Mouse (Mus musculus): ENCODE measurements around the gene Sh3bp5l. TPM values are rescaled to one million over a fixed set of nuclear protein-coding genes. Genes with fewer than 3 reads are reported as not detected.
A peak's percentile ranks its signal among the peaks of the same experiment; 100 is the strongest.

The Sh3bp5l gene
- polyA plus RNA-seq, 1 experiment from 2014 or later = 11.0 TPM

- peak overlapping the region; percentile 82 for H3K4me3 ChIP-seq (ENCODE audit: low read depth, low read length)
- no peaks in the 10 kb centered on the region for H3K27me3 ChIP-seq (ENCODE audit: insufficient read depth, low read length)
- H3K4me2 ChIP-seq (ENCODE audit: low read depth, low read length) = peak overlapping the region; percentile 88
- H3K36me3 ChIP-seq (replicated peaks; ENCODE audit: insufficient read depth, low read length) = peaks cover 16% of the 10 kb centered on the region
- H3K27ac ChIP-seq (ENCODE audit: low read depth) = peak overlapping the region; percentile 78
- WGBS (ENCODE audit: insufficient replicate concordance) = 1% methylated on average over 21 of the region's 21 CpGs
- peak; percentile 41 for ATAC-seq
- H3K9ac ChIP-seq (replicated peaks) = peak overlapping the region; percentile 89
- H3K4me1 ChIP-seq (ENCODE audit: insufficient read depth) = peaks cover 26% of the 10 kb centered on the region
- DNase-seq = no peak
- no peaks in the 10 kb centered on the region for H3K9me3 ChIP-seq (ENCODE audit: low read length)
- TF ChIP-seq CTCF (IDR thresholded peaks at IDR 0.05; ENCODE audit: low read depth) (0 out of 2 replicates have a peak, but pooled peaks have one; percentile 4), EP300 (IDR thresholded peaks at IDR 0.05; ENCODE audit: low read depth) (no peak)
Measured at GRCm38 (mm10) chr11:58329906-58330275, 633 bp upstream of the Sh3bp5l start.

- Histone ChIP-seq H3K4me1 (ENCODE audit: insufficient read depth) (peaks cover 26% of the 10 kb centered on the region), H3K4me2 (ENCODE audit: low read depth, low read length) (peak overlapping the region; percentile 88), H3K36me3 (replicated peaks; ENCODE audit: insufficient read depth, low read length) (peaks cover 18% of the 10 kb centered on the region), H3K4me3 (ENCODE audit: low read depth, low read length) (peak overlapping the region; percentile 82), H3K9ac (replicated peaks) (peak overlapping the region; percentile 89), H3K27me3 (ENCODE audit: insufficient read depth, low read length) (no peaks in the 10 kb centered on the region), H3K9me3 (ENCODE audit: low read length) (no peaks in the 10 kb centered on the region), H3K27ac (ENCODE audit: low read depth) (peak overlapping the region; percentile 78)
- no peak for TF ChIP-seq CTCF (IDR thresholded peaks at IDR 0.05; ENCODE audit: low read depth)
- TF ChIP-seq EP300 (IDR thresholded peaks at IDR 0.05; ENCODE audit: low read depth) = no peak
- WGBS (ENCODE audit: insufficient replicate concordance) = 21% methylated on average over 10 of the region's 10 CpGs
- ATAC-seq (no peak), DNase-seq (no peak)
Measured at GRCm38 (mm10) chr11:58331149-58331495, 598 bp downstream of the Sh3bp5l start.

DNA sequence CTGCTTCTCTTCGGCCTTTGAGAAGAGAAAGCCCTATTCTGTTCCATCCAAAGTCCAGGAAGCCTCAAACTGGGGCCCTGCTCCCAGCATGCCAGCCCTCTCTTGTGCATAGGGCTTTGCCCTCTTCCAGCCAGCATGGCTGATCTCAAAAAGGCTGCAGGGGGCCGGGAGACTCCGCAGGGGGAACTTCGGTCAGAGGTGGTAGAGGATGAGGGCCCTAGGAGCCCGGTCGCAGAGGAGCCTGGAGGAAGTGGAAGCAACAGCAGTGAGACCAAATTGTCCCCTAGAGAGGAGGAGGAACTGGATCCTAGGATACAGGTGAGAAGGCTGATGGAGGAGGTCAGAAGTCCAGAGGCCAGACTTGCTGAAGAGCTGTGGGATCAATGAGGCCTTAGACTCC is 1.0 kb downstream of the Sh3bp5l start:
- WGBS (ENCODE audit: insufficient replicate concordance) = 81% methylated on average over 6 of the region's 6 CpGs
- Histone ChIP-seq H3K9ac (replicated peaks) (peak overlapping the region; percentile 89), H3K9me3 (ENCODE audit: low read length) (no peaks in the 10 kb centered on the region), H3K4me3 (ENCODE audit: low read depth, low read length) (peak overlapping the region; percentile 82), H3K4me1 (ENCODE audit: insufficient read depth) (peaks cover 26% of the 10 kb centered on the region), H3K36me3 (replicated peaks; ENCODE audit: insufficient read depth, low read length) (peaks cover 18% of the 10 kb centered on the region), H3K27me3 (ENCODE audit: insufficient read depth, low read length) (no peaks in the 10 kb centered on the region), H3K4me2 (ENCODE audit: low read depth, low read length) (peak overlapping the region; percentile 88), H3K27ac (ENCODE audit: low read depth) (peak overlapping the region; percentile 78; the same call in 1 of the 2 replicates)
- no peak for DNase-seq
- ATAC-seq = no peak
- TF ChIP-seq EP300 (IDR thresholded peaks at IDR 0.05; ENCODE audit: low read depth) (no peak), CTCF (IDR thresholded peaks at IDR 0.05; ENCODE audit: low read depth) (no peak)

- Histone ChIP-seq H3K27ac (ENCODE audit: low read depth) (no peak overlapping the region), H3K4me2 (ENCODE audit: low read depth, low read length) (no peak overlapping the region), H3K36me3 (replicated peaks; ENCODE audit: insufficient read depth, low read length) (peaks cover 27% of the 10 kb centered on the region), H3K4me3 (ENCODE audit: low read depth, low read length) (no peak overlapping the region), H3K27me3 (ENCODE audit: insufficient read depth, low read length) (no peaks in the 10 kb centered on the region), H3K4me1 (ENCODE audit: insufficient read depth) (peaks cover 8% of the 10 kb centered on the region), H3K9me3 (ENCODE audit: low read length) (no peaks in the 10 kb centered on the region), H3K9ac (replicated peaks) (no peak overlapping the region)
- TF ChIP-seq CTCF (IDR thresholded peaks at IDR 0.05; ENCODE audit: low read depth) (no peak), EP300 (IDR thresholded peaks at IDR 0.05; ENCODE audit: low read depth) (no peak)
- WGBS (ENCODE audit: insufficient replicate concordance) = 81% methylated on average over 3 of the region's 3 CpGs
- DNase-seq (no peak), ATAC-seq (no peak)
Measured at GRCm38 (mm10) chr11:58334746-58335145, 4.2 kb downstream of the Sh3bp5l start.

- no peak overlapping the region for H3K4me3 ChIP-seq (ENCODE audit: low read depth, low read length)
- TF ChIP-seq EP300 (IDR thresholded peaks at IDR 0.05; ENCODE audit: low read depth) (no peak), CTCF (IDR thresholded peaks at IDR 0.05; ENCODE audit: low read depth) (no peak)
- H3K9ac ChIP-seq (replicated peaks) = no peak overlapping the region
- H3K27ac ChIP-seq (ENCODE audit: low read depth) = no peak overlapping the region
- no peaks in the 10 kb centered on the region for H3K9me3 ChIP-seq (ENCODE audit: low read length)
- no peak for DNase-seq
- H3K27me3 ChIP-seq (ENCODE audit: insufficient read depth, low read length) = no peaks in the 10 kb centered on the region
- 0 out of 2 replicates have a peak, but pooled peaks cover 7% of the 10 kb centered on the region for H3K4me1 ChIP-seq (ENCODE audit: insufficient read depth)
- 84% methylated on average over 4 of the region's 4 CpGs for WGBS (ENCODE audit: insufficient replicate concordance)
- peaks cover 28% of the 10 kb centered on the region for H3K36me3 ChIP-seq (replicated peaks; ENCODE audit: insufficient read depth, low read length)
- ATAC-seq = no peak
- H3K4me2 ChIP-seq (ENCODE audit: low read depth, low read length) = no peak overlapping the region
Measured at GRCm38 (mm10) chr11:58346745-58347144, 16.2 kb downstream of the Sh3bp5l start.

DNA sequence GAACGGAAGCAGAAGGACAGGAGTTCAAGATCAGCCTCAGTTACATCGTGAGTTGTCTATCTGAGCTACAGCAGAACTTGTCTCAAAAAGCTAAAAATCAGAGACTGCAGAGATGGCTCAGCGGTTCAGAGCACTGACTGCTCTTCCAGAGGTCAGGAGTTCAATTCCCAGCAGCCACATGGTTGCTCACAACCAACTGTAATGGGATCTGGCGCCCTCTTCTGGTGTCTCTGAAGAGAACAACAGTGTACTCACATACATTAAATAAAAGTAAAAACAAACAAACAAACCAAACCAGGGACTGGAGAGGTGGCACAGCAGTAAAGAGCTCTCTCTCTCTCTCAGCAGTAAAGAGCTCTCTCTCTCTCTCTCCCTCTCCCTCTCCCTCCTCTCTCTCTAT is 20.1 kb downstream of the Sh3bp5l start:
- Histone ChIP-seq H3K27me3 (ENCODE audit: insufficient read depth, low read length) (no peaks in the 10 kb centered on the region), H3K36me3 (replicated peaks; ENCODE audit: insufficient read depth, low read length) (peaks cover 17% of the 10 kb centered on the region), H3K9me3 (ENCODE audit: low read length) (no peaks in the 10 kb centered on the region), H3K4me3 (ENCODE audit: low read depth, low read length) (no peak overlapping the region), H3K4me1 (ENCODE audit: insufficient read depth) (peaks cover 16% of the 10 kb centered on the region; the same call in 1 of the 2 replicates), H3K9ac (replicated peaks) (no peak overlapping the region), H3K27ac (ENCODE audit: low read depth) (0 out of 2 replicates have a peak overlapping the region, but pooled peaks have one; percentile 30), H3K4me2 (ENCODE audit: low read depth, low read length) (no peak overlapping the region)
- WGBS (ENCODE audit: insufficient replicate concordance) = 72% methylated on average over 4 of the region's 4 CpGs
- no peak for ATAC-seq
- no peak for DNase-seq
- TF ChIP-seq EP300 (IDR thresholded peaks at IDR 0.05; ENCODE audit: low read depth) = no peak
- TF ChIP-seq CTCF (IDR thresholded peaks at IDR 0.05; ENCODE audit: low read depth) = peak; percentile 40

All from liver, postnatal 0 days (tissue).